Mouse (Mus musculus) hindbrain, embryonic 13.5 days (tissue): ENCODE data around the gene Erbb2. TPM values are rescaled to one million over a fixed set of nuclear protein-coding genes. Genes with fewer than 3 reads are reported as not detected.

ENCODE experiments used
- ATAC-seq: fragments of 200-750 bp; cut with Nextera tagmentation; 2 replicates; pipeline ENCODE4 v1.8.0; 2017; ENCODE audit warnings: moderate TSS enrichment; ENCODE audit not compliant: low FRiP score
- H3K27ac ChIP-seq: fragments of 300-500 bp; sonication (generic); 2 replicates; pipeline ENCODE4 v1.5.1; 2015; ENCODE audit warnings: inconsistent platforms, mild to moderate bottlenecking, moderate library complexity
- H3K27me3 ChIP-seq: fragments of 300-500 bp; sonication (generic); 2 replicates; pipeline ENCODE4 v1.6.1; 2015; ENCODE audit warnings: mild to moderate bottlenecking, inconsistent platforms
- H3K36me3 ChIP-seq: fragments of 300-500 bp; sonication (generic); 2 replicates; pipeline ENCODE4 v1.6.1; 2015; ENCODE audit warnings: mild to moderate bottlenecking, inconsistent platforms
- H3K4me1 ChIP-seq: fragments of 300-500 bp; sonication (generic); replicated peaks from 2 replicates; pipeline ENCODE4 v1.6.1; 2015; ENCODE audit warnings: inconsistent platforms
- H3K4me2 ChIP-seq: fragments of 300-500 bp; sonication (generic); 2 replicates; pipeline ENCODE4 v1.6.1; 2015; ENCODE audit warnings: inconsistent platforms, mild to moderate bottlenecking, moderate library complexity
- H3K4me3 ChIP-seq: fragments of 300-500 bp; sonication (generic); 2 replicates; pipeline ENCODE4 v1.5.1; 2015; ENCODE audit warnings: mild to moderate bottlenecking, inconsistent platforms
- H3K9ac ChIP-seq: fragments of 300-500 bp; sonication (generic); 2 replicates; pipeline ENCODE4 v1.6.1; 2015; ENCODE audit warnings: mild to moderate bottlenecking, inconsistent platforms
- H3K9me3 ChIP-seq: fragments of 300-500 bp; sonication (generic); 2 replicates; pipeline ENCODE4 v1.6.1; 2016; ENCODE audit warnings: inconsistent platforms
- WGBS: fragments of 180-500 bp; shearing (Covaris S2); methylation state at CpG from one replicate; pipeline ENCODE4 v1.1.7; 2015; 5-methylcytosine and 5-hydroxymethylcytosine counted together
- polyA plus RNA-seq: library from polyadenylated mRNA; unstranded; fragments of >200 nt; fragmentation: Nextera tagmentation; extraction: Ambion mirVana; gene quantifications from 2 replicates; pipeline ENCODE4 v1.2.1, GENCODE M21; 2015

Erbb2 gene
- polyA plus RNA-seq, 1 experiment from 2014 or later: 9.9 TPM

DNA sequence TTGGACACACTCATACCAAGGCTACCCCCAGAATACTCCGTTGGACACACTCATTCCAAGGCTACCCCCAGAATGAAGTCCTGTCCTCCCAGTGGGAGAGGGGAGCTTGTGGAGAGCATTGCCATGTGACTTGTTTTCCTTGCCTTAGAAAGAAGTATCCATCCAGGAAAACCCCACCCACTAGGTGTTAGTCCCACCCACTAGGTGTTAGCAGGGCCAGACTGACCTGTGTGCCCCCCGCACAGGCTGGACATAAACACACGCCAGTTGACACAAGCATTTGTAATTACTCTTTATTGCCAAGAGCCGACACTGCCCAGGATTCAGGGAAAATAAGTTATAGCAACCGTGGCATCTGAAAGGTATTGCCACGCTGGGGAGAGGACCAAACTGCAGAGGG is 25.2 kb downstream of the Erbb2 start:
- Histone ChIP-seq H3K4me3 (0 out of 2 replicates have a peak overlapping the region, but pooled peaks have one; percentile 68), H3K27me3 (no peaks in the 10 kb centered on the region), H3K36me3 (peaks cover 38% of the 10 kb centered on the region), H3K27ac (no peak overlapping the region), H3K4me1 (peaks cover 9% of the 10 kb centered on the region), H3K4me2 (0 out of 2 replicates have a peak overlapping the region, but pooled peaks have one; percentile 73), H3K9ac (no peak overlapping the region), H3K9me3 (no peaks in the 10 kb centered on the region)
- no peak for ATAC-seq
- WGBS: 92% methylated on average over 6 of the region's 6 CpGs

DNA sequence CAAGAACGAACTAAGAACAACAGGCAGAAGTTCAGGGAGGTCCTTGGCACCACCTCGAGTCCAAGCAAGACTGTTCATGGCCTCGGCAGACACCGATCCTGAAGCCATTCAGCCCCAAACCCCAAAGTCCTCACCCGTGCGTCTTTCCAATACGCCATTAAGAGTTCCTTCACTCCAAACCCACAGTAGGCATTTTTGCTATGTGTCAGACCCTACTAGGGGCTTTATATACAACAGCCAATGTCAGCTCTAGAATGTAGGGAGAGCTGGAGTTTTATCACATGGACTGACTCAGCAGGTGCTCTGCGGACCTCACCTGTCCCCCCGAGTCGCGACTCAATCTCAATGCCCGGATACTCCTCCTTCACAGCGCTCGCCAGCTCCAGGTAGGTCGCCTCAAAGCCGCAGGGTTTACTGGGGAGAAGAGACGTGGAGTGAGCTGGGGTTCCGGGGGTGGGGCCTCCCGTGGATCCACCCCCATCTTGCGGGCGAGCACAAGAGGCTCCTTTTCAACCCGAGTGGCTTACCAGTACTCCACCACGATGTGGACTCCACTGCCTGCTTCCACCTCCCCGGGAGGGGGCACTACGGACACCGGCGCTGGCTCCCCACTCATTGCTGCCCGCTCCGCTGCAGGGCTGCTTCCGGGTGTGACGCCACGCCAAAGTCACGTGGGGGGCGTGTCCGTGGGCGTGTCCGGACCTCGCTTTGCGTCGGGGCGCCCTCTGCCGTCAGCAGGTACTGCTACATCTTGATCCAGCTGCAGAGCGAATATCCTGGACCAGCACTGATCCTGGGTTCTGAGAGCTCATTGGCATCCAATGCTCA is 26.3 kb downstream of the Erbb2 start, which contains the start of gene Mien1:
Mien1 (minus strand) TSS at position 661 of the 828 bp plus-strand sequence.
- H3K4me2 ChIP-seq: peak within 1 kb of the TSS; percentile 73
- no peaks in the 10 kb centered on the region for H3K27me3 ChIP-seq
- H3K27ac ChIP-seq: peak within 1 kb of the TSS; percentile 73
- H3K9me3 ChIP-seq: no peaks in the 10 kb centered on the region
- peak within 1 kb of the TSS; percentile 68 for H3K4me3 ChIP-seq
- peaks cover 35% of the 10 kb centered on the region for H3K36me3 ChIP-seq
- peak; percentile 92 for ATAC-seq
- WGBS: 3% methylated on average over 43 of the region's 43 CpGs
- H3K9ac ChIP-seq: peak within 1 kb of the TSS; percentile 77
- H3K4me1 ChIP-seq: peaks cover 9% of the 10 kb centered on the region

DNA sequence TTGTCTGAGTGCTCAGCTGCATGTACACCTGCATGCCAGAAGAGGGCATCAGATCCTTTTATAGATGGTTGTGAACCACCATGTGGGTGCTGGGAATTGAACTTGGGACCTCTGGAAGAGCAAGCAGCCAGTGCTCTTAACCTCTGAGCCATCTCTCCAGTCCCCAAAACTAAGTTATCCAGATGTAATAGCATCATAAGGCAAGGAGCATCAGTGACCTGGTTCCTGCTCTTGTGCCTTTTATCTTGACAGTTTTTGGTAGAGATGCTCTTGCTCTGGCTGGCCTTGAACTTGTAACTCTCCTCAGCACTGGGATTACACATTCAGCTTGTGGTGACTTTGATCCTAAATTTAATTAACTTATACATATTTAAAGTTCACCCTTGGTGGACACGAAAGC is 31.4 kb downstream of the Erbb2 start:
- 93% methylated on average over 1 of the region's 1 CpGs for WGBS
- Histone ChIP-seq H3K36me3 (no peaks in the 10 kb centered on the region), H3K27me3 (peaks cover 36% of the 10 kb centered on the region), H3K9me3 (no peaks in the 10 kb centered on the region), H3K4me2 (no peak overlapping the region), H3K27ac (no peak overlapping the region), H3K9ac (no peak overlapping the region), H3K4me1 (peaks cover 10% of the 10 kb centered on the region), H3K4me3 (no peak overlapping the region)
- ATAC-seq: no peak

DNA sequence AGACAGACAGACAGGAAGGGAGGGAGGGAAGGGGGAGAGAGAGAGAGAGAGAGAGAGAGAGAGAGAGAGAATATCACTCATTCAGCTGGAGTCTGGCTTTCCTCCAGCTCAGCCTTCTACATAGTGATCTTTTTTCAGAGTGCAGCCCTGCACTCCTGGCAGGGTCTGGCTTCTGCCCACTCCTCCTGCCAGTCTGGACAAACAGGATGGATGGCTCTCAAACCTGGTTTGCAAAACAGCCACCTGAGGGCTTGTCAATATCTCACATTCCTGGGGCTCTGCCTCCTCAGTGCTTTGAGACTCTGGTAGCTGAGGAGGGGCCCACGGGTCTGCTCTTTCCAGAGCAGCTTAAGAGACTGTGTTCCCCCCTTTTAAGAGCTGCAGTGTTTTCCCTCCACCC is 33.0 kb downstream of the Erbb2 start:
- H3K9me3 ChIP-seq: no peaks in the 10 kb centered on the region
- peaks cover 51% of the 10 kb centered on the region for H3K27me3 ChIP-seq
- H3K9ac ChIP-seq: no peak overlapping the region
- H3K4me1 ChIP-seq: peaks cover 10% of the 10 kb centered on the region
- no peaks in the 10 kb centered on the region for H3K36me3 ChIP-seq
- H3K27ac ChIP-seq: no peak overlapping the region
- 25% methylated on average over 1 of the region's 1 CpGs for WGBS
- H3K4me3 ChIP-seq: no peak overlapping the region
- ATAC-seq: no peak
- no peak overlapping the region for H3K4me2 ChIP-seq

DNA sequence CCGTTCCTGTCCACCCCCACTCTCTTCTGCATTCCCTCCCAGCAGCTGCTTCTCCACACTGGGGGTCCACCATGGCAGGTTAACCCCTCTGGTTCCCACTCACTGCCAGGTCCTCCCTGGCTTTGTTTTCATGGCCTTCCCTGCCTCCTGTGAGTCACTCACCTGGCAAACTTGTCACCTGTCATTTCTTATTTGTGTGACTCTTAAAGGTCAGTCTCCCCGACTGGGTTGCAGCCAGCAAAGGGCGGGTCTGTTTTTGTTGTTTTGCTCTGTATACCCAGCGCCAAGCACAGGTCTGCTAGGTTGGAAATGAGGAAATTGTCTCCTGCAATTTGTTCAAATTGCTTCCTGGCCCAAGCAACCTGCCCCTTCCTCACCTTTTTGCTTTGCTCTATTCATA is 33.4 kb downstream of the Erbb2 start:
- H3K36me3 ChIP-seq: no peaks in the 10 kb centered on the region
- no peak overlapping the region for H3K4me3 ChIP-seq
- H3K9me3 ChIP-seq: no peaks in the 10 kb centered on the region
- 68% methylated on average over 4 of the region's 4 CpGs for WGBS
- no peak overlapping the region for H3K27ac ChIP-seq
- ATAC-seq: no peak
- peaks cover 10% of the 10 kb centered on the region for H3K4me1 ChIP-seq
- no peak overlapping the region for H3K9ac ChIP-seq
- H3K27me3 ChIP-seq: peaks cover 51% of the 10 kb centered on the region
- H3K4me2 ChIP-seq: no peak overlapping the region

DNA sequence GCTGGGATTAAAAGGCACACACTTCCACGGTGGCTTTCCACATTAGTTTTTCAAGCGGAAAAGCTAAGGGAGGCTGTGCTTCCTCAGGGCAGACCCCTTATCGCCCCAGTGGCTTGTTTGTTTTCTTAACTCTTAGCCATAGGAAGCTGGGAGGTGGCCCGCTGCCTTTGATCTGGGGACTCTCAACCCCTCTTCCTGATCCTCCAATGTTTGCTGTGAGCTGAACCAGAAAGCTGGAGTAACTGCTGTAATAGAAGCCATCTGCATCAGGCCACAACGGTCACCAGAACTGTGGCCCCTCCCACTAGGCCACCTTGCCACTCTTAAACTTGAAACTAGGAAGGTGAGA is 33.9 kb downstream of the Erbb2 start, which contains the start of gene Grb7:
Grb7 (plus strand) TSS at position 182 of the 349 bp plus-strand sequence.
- no peak for ATAC-seq
- Histone ChIP-seq H3K27ac (no peak within 1 kb of the TSS), H3K27me3 (peaks cover 53% of the 10 kb centered on the region), H3K36me3 (no peaks in the 10 kb centered on the region), H3K9me3 (no peaks in the 10 kb centered on the region), H3K4me2 (peak within 1 kb of the TSS; percentile 25; the same call in 1 of the 2 replicates), H3K4me1 (peaks cover 10% of the 10 kb centered on the region), H3K9ac (peak within 1 kb of the TSS; percentile 51; the same call in 1 of the 2 replicates), H3K4me3 (peak within 1 kb of the TSS; percentile 16)
- WGBS: 14% methylated on average over 5 of the region's 5 CpGs

DNA sequence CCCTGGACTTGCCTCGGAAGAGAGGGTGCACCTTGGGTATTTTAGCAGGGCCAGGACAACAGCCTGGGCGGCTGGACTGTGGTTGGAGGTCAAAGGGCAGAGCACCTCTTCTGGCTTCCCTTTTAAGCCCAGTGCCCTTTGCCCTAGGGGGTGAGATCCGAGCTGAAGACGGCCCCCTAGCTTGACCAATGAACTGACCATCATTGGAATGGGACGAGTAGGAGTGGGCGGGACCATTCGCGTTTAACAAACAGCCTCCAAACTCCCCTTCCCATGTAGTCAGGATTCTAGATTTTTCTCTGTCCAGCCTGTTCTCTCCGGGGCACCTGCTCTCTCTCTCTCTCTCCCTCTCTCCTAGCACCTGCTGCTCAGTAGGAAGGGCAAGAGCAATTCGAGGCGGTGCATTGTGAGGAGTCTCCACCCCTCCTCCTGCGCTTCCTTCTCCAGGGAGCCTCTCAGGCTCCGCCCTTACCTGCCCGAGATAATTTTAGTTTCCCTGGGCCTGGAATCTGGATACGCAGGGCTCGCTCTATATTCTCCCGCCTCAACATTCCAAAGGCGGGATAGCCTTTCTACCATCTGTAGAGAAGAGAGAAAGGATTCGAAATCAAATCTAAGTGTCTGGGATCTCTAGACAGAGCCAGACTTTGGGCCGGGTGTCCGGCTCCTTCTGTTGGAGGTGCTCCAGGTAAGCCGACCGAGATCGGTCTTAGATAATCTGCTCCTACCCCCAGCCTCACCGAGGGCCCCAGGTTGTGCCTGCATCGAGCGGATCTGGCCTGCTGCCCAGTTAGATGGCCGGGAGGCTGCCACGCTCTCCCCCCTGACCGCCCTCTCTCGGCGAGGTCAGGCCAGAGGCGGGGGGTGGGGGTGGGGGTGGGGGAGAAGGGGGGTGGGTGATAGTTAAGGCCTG is 34.5 kb downstream of the Erbb2 start:
- WGBS: 2% methylated on average over 29 of the region's 33 CpGs
- H3K9me3 ChIP-seq: no peaks in the 10 kb centered on the region
- H3K27ac ChIP-seq: no peak overlapping the region
- H3K9ac ChIP-seq: peak overlapping the region; percentile 51; the same call in 1 of the 2 replicates
- peaks cover 56% of the 10 kb centered on the region for H3K27me3 ChIP-seq
- H3K4me2 ChIP-seq: peak overlapping the region; percentile 25; the same call in 1 of the 2 replicates
- H3K36me3 ChIP-seq: no peaks in the 10 kb centered on the region
- H3K4me3 ChIP-seq: peak overlapping the region; percentile 16
- ATAC-seq: no peak
- H3K4me1 ChIP-seq: peaks cover 10% of the 10 kb centered on the region

DNA sequence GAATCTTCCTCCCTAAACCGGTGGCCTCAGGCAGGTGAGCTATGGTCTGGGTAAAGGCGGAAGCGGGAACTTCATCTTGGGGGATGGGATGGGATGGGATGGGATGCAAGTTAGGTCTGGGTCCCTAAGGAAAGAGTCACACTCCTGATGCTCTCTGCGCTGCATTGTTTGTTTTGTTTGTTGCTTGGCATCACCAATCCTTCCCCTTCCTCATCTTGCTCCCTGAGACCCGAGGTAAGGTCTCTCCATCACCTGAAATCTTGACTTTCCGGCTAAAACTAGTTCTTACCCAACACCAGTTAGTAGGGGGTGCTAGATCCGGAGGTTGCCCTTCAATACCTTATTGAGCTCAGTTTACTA is 35.2 kb downstream of the Erbb2 start:
- H3K27me3 ChIP-seq: peaks cover 60% of the 10 kb centered on the region
- peaks cover 10% of the 10 kb centered on the region for H3K4me1 ChIP-seq
- H3K4me2 ChIP-seq: peak overlapping the region; percentile 25; the same call in 1 of the 2 replicates
- no peak for ATAC-seq
- no peaks in the 10 kb centered on the region for H3K9me3 ChIP-seq
- no peak overlapping the region for H3K27ac ChIP-seq
- 0 out of 2 replicates have a peak overlapping the region, but pooled peaks have one; percentile 51 for H3K9ac ChIP-seq
- H3K4me3 ChIP-seq: peak overlapping the region; percentile 16
- no peaks in the 10 kb centered on the region for H3K36me3 ChIP-seq
- 7% methylated on average over 7 of the region's 7 CpGs for WGBS

DNA sequence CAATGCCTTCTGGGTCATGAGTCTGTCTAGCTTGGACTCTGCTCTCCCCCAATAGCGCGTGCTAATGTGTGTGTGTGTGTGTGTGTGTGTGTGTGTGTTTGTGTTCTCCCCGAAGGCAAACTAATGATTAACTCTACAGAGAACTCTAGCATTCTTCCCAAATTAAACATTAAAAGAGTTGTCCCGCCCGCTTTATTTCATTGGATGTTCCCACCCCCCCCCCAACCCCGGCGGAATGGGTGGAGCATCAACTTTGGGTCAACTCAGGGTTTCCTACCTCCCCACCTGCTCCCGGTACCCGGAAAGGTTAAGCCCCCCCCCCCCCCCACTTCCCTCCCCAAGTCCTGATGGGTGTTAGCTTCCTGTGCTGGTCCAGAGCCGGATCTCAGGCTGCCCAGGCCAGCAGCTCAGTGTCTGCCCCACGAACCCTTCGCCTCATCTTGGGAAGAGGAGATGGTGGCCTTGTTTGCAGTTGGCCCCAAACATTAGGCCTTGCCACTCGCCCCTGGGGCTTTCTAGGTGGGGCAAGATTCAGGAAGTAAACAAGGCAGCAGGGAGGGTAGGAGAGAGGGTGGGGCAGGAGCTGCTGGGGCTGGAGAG is 36.0 kb downstream of the Erbb2 start:
- no peak overlapping the region for H3K27ac ChIP-seq
- 38% methylated on average over 11 of the region's 13 CpGs for WGBS
- no peaks in the 10 kb centered on the region for H3K9me3 ChIP-seq
- H3K36me3 ChIP-seq: no peaks in the 10 kb centered on the region
- H3K4me1 ChIP-seq: peaks cover 10% of the 10 kb centered on the region
- peaks cover 60% of the 10 kb centered on the region for H3K27me3 ChIP-seq
- H3K9ac ChIP-seq: no peak overlapping the region
- H3K4me3 ChIP-seq: no peak overlapping the region
- ATAC-seq: no peak
- H3K4me2 ChIP-seq: no peak overlapping the region

DNA sequence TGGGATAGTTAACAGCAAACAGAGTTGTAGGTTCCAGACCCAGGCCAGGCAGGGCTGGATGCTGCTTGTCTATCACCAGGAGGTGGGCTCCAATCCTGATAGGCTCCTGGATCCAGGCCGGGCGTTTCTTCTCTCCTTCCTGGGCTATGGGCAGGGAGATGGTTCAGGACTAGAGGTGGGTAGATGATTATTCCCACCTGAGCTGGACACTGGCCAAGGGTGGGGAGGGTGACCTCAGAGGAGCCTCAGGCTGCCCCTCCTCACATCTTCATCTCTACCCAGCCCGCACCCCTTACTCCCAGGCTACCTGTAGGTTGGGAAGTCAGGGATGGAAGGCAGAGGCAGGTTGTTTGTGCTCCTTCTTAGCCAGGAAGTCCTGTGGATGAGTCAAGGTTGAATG is 37.1 kb downstream of the Erbb2 start:
- no peak overlapping the region for H3K27ac ChIP-seq
- no peaks in the 10 kb centered on the region for H3K9me3 ChIP-seq
- ATAC-seq: no peak
- WGBS: 88% methylated on average over 3 of the region's 3 CpGs
- no peak overlapping the region for H3K4me2 ChIP-seq
- peaks cover 10% of the 10 kb centered on the region for H3K4me1 ChIP-seq
- H3K4me3 ChIP-seq: no peak overlapping the region
- no peak overlapping the region for H3K9ac ChIP-seq
- no peaks in the 10 kb centered on the region for H3K36me3 ChIP-seq
- H3K27me3 ChIP-seq: peaks cover 60% of the 10 kb centered on the region

DNA sequence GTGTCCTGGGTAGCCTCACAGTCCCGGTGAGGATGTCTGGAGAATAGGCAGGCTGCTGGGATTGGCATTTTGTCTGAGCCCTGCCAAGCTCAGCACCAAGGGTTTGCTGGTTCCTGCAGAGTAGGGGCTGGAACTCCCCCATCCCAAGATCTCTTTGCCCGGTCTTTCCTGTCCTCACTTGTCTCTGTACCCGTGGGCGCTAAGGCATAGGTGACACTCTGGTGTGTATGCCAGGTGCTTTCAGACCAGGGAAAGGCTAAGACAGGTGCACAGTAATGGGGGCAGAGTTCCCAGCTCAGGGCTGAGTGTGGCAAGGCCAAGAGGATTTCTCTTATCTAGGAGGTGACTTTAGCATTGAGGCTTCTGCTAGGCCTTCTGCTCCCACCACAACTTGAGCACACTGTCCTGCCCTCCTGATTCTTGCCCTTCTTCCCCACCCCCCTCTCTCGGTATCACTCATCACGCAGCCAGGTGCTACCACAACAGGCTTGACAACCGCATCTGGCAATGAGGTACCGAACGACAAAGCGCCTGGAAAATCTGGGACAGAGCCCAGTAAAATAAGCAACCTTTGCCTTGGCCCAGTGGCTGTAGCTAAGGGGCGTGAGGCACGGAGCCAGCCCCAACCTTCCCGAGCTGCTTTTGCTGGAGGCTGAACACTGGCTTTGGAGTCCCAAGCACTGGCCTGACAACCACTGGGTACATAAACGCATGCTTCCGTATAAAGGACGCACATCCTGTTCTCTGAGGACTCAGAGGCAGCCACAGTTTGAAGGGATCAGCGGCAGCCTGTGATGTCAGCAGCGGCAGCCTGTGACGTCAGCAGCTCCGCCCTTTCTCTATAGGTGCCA is 37.9 kb downstream of the Erbb2 start:
- H3K4me3 ChIP-seq: no peak overlapping the region
- no peak for ATAC-seq
- H3K27ac ChIP-seq: no peak overlapping the region
- H3K9me3 ChIP-seq: no peaks in the 10 kb centered on the region
- H3K4me2 ChIP-seq: no peak overlapping the region
- H3K36me3 ChIP-seq: no peaks in the 10 kb centered on the region
- H3K9ac ChIP-seq: no peak overlapping the region
- H3K27me3 ChIP-seq: peaks cover 60% of the 10 kb centered on the region
- peaks cover 10% of the 10 kb centered on the region for H3K4me1 ChIP-seq
- 86% methylated on average over 20 of the region's 20 CpGs for WGBS
